Mouse (Mus musculus) neutrophil, adult 5-6 weeks (primary cell): ENCODE measurements at regions not wholly inside any gene's neighbourhood (a gene's known extent, or its start where the extent isn't known, plus 50 kb on each side); places are given as distances from the start of the nearest gene placed in this dataset.
"Not testable (repeated sequence)": the region's sequence is repeated elsewhere in the genome, so short reads cannot be mapped to it uniquely, and the experiment has no call there.

Source experiments
- ATAC-seq: fragments of 151-379, 151-347 bp; 2 replicates; pipeline ENCODE4 v1.8.0; 2017; ENCODE audit warnings: mild to moderate bottlenecking, moderate TSS enrichment; ENCODE audit not compliant: insufficient number of reproducible peaks, poor library complexity, low FRiP score, severe bottlenecking; ENCODE audit errors: extremely low read depth

DNA sequence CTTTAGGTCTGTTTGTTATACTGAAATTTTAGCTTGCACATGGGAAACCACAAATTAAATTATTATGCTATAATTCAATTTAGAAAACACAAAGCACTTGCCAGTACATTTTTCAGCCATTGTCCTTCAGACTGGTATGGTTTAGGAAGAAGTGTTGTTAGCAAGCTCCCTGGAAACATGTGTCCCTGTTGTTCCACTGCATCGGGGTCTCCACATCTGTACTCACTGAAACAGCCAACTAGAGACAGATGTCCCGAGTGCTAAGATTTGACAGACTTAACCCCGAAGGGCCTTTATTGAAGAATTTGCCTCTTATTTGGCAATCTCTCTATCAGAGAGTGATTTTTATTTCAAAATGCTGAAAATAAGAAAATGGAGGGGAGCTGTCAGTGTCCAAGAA is 362.6 kb downstream of the Rfpl4b start:
- no peak for ATAC-seq

DNA sequence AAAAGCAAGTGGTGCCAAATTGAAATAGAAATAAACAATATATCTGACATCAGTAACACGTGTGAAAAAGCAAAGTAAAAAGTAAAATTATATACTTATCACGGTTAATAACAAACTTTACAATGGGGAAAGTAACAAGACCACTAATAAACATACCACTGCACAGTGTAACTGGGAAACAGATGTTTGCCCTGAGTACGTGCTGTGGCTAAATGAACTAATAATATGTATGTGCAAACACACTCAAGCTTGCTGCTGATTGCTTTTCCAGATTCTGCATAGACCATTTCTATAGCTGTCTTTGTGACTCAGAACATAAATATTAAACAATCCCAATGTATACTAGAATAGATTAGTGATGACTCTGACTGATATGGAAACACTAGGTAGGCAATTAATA is 363.2 kb downstream of the Rfpl4b start:
- ATAC-seq: no peak

DNA sequence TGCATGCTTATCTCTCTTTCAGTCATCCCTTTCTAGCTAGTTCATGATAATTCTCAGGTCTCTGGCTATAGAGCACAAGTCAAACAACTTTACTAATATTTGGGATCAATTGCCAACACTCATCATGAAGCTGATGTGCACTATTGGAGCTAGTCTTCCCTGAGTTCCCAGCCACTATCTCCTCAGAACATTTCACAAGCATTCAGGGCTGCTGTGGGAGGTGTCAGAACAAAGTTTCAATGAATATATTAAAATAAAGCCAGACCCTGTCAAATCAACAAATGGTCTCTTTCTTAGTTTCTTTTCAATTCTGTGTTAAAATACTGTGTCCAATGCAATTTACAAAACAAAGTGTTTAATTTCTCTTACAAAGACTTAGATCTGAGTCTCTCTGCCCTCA is 364.8 kb downstream of the Rfpl4b start:
- no peak for ATAC-seq

DNA sequence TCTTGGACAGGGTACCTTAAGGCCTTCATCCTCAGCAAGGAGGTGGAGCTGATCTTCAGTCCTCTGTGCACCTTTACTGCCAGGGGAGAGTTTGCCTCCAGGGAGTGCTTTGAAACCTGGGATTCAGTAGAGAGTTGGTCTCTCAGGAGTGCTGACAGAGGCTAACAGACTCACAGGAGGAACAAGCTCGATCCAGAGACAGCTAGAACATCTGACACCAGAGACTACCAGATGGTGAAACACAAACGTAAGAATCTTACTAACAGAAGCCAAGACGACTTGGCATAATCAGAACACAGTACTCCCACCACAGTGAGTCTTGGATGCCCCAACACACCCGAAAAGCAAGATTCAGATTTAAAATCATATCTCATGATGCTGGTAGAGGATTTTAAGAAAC is 372.3 kb downstream of the Rfpl4b start:
- no peak for ATAC-seq

DNA sequence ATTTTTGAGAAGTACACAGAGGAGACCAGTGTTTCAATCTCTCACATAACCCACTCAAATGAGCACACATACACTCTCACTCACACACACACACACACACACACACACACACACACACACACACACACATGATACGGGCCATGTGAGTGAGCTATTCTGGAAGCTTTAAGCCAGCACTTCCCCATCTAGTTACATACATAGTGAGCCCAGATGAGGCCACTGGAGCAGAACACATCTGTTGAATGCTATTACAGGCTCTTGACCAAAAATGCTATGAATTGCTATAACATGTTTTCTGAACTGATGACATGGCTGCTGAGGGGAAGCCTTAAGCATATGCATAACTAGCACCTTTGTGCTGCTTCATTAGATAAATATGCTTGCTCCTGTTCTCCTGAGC is 373.9 kb downstream of the Rfpl4b start:
- ATAC-seq: no peak

DNA sequence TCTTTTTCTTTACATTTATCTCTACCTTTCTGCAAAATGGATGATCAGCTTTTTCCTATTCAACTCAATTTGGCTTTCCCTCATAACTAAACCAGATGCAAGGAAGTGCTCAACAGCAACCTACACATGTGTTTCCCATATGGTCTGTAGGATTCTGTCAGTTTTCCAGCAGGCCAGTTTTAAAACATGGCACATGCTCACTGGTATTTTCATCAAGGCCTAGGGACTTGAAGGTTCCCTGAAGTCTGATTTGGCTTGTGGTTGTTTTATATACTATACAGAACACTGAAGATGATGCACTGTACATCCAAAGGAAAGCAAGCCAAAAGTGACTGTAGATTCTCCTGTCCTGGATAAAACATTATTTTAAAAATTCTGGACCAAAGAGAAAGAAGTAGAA is 374.3 kb downstream of the Rfpl4b start:
- no peak for ATAC-seq

DNA sequence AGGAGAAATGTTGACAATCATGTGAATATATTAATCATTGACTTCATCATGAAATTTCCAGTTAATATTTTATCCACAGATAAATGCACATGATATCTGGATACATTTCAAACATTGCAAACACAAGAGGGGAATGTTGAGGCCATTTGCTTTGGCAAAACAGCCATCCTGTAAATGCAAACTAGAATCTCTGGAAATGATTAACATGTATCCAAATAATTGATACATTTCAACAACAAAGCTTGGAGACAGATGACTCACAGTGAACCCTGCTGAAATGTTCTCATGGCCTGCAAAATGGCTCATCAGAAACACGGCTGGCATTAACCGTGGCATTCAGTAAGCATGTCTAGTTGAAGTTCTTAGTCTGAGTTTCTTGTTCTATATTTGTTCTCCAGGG is 382.3 kb downstream of the Rfpl4b start:
- ATAC-seq: no peak

DNA sequence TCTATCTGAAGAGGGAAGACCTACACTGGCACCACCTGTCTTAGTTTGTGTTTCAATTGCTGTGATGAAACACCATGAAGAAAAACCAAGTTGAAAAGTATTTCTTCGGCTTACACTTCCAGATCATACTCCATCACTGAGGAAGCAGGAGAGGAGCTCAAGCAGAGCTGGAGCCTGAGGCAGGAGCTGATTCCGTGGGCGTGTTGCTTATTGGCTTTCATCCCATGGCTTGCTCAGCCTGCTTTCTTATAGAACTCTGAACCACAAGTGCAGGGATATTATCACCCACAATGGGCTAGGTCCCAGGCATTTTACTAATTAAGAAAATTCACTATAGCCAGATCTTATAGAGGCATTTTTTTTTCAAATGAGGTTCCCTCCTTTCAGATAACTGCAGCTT is 384.7 kb downstream of the Rfpl4b start:
- no peak for ATAC-seq

DNA sequence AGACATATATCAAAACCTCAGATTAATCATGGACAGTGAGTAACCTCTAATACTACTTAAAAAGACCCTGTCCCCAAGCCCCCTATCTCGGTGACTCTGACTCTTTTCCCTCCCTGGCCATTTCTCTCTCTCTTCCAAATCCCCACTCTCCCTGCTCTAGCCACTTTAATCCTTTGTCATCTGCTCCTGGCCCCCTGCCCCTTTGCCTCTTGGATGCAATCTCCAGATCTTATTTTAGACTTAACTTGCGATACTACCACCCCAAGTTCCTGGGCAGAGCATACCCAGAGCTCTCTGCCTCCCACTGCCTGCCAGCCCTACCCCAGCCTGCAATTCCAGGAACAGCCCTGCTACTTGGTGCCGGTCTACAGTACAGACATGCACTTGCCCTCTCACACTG is 400.0 kb downstream of the Rfpl4b start:
- no peak for ATAC-seq

DNA sequence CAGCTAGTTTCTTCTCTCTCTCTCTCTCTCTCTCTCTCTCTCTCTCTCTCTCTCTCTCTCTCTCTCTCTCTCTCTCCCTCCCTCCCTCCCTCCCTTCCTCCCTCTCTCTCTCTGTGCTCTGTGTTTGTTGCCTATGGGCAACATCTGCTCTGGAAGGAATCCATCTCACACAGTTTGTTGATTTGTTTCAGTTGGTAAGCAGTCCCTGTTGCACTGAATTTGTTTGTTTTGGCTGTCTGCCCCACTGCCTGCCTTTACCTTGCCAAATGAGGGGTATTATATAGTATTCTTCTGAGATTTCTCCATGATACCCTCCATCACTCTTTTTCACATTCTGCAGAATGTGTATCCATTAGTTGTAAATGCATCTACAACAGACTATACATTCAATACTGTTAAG is 401.8 kb downstream of the Rfpl4b start:
- no peak for ATAC-seq

DNA sequence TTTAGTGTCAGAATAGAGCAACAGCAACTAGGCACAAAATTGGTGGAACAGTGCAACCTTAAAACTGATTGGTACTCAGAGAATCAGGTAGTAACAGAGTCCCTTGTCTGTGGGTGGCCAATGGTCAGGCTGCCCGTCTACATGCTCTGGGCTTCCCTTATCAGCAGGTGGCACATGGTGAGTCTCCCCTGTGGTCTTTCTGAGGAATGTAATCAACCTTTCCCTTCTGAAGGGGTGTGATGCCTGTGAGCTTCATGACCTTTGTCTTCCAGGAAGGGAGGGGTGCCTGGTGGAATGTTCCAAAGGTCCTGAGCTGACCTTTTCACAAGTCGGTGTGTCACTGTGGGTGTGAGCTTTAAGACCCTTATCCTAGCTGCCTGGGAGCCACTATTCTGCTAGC is 438.4 kb downstream of the Rfpl4b start:
- ATAC-seq: no peak

DNA sequence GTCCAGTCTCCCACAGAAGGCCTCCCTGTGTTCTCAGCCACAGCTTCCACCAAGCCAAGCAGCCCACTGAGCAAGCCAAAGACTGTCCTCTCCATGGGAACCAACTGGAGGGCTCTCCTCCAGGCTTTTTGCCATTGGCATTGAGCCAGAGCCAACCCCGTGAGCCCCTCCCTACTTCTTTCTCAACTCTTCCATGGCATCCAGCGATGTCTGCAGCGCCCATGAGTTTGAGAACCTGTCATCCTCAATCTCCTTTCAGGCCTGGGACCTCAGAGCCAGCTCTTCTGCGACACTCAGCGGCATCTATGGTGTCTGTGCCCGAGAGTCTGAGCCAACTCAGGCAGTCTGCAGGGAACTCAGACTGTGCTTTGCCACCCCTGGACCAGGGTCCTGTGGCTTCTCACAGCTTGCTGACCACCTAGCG is 439.7 kb downstream of the Rfpl4b start:
- no peak for ATAC-seq

DNA sequence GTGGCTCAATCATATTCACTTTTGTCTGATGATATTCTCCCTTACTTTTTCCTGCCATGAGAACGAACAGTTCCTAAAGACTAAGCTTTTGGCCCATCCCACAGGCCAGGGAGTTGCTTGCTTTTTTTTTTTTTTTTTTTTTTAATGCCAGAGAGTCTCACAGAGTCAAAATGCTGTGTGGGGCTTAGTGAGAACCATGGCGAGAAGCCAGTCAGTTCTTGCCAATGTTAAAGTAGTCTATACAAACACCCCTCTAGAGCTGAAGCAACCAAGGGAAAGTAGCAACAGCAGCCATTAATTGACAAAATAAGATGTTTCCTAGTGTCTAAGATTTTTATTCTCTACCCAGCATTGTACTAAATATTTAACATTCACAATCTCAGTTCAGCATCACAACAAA is 441.2 kb downstream of the Rfpl4b start:
- no peak for ATAC-seq

DNA sequence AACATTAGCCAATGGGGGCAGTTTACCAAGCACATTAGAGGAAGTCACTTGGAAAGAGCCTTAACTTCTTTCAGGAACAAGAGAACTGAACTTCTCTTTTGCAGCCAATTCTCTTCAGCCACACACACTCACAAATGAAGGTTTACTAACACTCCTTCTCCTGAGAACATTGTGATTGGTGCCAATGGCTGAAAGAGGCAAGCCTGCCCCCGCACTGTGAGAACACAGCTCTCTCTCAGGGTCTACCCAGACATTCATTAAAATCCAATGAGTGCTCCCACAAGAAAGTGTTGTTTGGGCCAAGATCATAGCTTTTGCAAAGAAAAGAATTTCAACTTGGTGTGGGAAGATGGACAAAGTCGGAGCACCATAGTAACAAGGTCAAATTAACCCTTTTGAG is 454.8 kb downstream of the Rfpl4b start:
- no peak for ATAC-seq

DNA sequence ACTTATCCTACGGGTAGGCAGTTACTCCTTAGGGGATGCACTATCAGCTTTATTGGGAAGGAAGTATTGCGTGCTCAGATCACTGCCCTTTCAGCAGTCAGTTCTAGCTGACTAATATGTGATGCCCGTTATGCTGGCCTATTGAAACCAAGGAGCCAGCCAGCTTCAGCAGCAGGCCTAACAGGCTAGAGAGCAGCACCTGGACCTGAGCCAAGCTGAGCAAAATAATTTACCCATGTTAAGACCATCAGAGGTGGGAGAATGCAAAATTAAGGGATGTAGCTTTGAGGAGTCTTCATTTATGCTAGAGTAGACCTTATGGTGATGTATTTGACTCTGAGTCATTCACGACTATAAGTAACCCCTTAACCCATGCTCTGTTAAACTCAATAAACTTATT is 456.7 kb downstream of the Rfpl4b start:
- no peak for ATAC-seq

DNA sequence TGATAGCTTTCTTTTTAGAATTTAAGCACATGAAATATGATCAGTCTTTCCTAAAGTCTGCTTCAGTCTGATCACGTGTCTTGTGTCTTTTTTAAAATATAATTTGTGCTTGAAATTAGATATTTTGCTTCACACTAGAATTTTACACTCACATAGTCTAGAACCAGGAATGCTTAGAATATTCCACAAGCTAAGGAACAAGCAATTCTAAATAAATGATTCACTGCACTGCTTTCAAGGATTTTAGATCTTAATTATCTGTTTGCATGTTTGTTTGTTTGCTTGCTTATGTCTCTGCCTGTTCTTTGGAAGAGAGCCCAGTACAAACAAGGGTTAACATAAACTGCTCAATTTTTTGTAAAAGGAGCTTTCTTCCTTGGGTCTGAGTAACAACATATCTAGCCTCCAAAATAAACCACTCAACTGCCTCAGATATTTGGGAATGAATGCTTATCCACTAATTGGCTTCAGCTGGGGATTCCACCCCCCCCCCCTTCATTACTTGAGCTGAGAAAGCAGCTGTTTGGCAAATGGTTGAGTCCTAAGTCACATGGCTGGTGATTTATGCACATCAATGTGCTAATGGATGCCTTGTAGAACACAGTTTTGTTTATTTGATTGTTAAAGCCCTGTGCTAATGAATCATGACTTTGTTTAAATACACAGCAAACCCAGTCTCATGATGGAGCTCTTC is 463.9 kb downstream of the Rfpl4b start:
- no peak for ATAC-seq

DNA sequence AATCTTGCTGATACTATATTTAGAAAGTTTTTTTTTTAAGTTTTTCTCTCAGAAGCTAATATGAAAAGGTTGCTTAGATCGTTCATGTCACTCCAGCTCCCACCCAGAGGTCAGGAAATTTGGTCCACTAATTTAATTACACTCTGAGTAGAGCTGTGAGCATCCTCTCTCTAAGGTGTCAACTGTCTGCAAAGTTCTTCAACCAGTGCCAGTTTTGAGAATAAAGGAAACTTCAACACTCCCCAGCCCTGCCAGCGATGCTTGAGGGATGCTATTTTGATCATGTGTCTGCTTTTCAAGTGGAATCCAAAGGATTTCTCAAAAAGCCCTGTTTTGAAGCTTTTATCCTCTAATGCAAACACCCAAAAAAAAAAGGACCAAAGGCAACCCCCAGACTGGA is 467.6 kb downstream of the Rfpl4b start:
- ATAC-seq: no peak

DNA sequence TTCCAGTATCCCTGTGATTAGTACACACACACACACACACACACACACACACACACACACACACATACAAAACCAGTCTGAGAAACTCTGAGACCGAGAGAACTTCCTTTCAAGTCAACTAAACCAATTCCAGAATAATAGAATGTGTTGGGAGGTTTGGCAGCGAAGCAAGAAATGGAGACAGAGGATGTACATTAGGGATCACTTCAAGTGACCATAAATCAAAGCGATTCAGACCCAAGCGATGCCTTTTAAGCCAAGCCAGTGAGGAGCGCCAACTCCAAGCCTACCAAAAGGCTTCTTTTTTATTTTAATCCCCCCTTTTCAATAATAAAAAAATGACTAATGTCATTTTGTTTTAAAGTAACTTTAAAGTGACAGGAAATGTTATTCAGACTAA is 468.1 kb downstream of the Rfpl4b start:
- no peak for ATAC-seq

DNA sequence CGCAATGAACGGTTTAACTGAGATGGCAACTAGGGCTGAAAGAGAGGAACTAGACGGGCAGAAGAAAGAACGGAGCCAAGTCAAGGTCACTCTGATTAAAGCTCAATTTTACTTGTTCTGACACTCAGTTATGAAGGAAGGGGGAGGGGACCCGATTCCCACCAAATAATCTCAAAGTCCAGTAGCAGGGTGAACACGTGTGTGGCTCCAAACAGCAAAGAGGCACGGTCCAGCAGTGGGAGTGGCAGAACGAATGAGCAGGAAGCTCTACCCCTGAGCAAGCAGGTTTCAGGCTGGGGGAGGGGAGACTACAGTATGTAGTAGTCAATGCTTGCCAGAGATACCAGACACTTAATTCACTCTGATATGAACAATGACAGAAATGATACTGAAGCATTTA is 474.6 kb downstream of the Rfpl4b start:
- ATAC-seq: not testable (repeated sequence)

DNA sequence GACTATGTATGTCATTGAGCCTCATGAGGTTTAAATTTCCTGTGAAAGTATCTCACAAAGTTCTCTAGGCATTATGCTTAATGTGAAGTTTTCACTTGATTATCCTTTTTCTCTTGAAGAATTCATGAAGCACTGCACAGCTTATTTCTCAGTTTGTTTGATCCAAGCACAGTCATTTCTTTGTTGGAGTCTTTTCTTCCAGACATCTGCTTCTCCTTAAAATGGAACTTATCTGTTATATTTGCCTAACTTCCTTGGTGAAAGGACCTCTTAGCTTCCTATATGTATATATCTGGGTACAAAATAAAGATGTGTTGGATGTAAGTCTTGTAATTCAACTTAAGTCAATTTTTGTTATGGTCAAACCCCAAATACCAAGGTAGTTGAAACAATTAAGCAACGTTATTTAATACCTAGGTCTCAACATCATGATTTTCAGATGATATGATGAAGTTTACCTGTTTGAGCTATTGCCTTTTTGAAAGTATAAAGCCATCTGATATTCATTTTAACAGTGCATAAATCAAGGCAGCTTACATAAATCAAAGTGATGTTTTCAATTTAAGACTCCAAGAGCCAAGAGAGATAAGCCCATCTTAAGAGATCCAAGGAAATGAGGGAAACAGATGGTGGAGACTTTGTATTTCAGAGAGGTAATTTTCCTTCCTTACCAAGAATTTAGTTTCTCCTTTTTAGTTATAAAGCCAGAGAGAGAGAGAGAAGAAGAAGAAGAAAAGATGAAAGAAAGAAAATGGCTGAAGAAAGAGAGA is 481.0 kb downstream of the Rfpl4b start:
- no peak for ATAC-seq
